Mouse (Mus musculus): ENCODE data around the gene Mast4. TPM values are rescaled to one million over a fixed set of nuclear protein-coding genes. Genes with fewer than 3 reads are reported as not detected.

The Mast4 gene
- total RNA-seq, 2 experiments from 2014 or later: 50.5 to 54.6 TPM

GRCm38 (mm10) chr13:103245431-103245830, 88.9 kb downstream of the Mast4 start:
- no peak for DNase-seq (ENCODE audit: extremely low spot score in 1 of 2, low spot score in 1 of 2)

DNA sequence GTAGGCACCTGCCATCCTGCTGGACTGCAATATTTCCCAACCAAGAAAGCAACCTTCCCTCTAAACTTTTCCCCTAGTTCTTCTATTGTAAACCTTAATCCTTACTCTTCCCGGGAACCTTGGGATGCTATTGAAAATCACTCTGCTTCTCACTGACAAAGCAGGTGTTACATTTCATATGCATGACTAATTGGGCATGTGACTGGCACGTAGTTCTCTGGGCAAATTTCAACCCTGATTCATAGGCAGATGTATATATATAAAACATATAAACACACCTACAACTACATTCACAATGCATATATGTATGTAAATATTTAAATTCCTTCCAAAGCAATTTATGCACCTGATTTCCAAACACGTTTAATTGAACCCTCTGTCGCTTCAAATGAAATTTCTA, 90.2 kb downstream of the Mast4 start:
- DNase-seq (ENCODE audit: extremely low spot score in 1 of 2, low spot score in 1 of 2): no peak

GRCm38 (mm10) chr13:103241092-103241491, 93.2 kb downstream of the Mast4 start:
- DNase-seq (ENCODE audit: extremely low spot score in 1 of 2, low spot score in 1 of 2): no peak

DNA sequence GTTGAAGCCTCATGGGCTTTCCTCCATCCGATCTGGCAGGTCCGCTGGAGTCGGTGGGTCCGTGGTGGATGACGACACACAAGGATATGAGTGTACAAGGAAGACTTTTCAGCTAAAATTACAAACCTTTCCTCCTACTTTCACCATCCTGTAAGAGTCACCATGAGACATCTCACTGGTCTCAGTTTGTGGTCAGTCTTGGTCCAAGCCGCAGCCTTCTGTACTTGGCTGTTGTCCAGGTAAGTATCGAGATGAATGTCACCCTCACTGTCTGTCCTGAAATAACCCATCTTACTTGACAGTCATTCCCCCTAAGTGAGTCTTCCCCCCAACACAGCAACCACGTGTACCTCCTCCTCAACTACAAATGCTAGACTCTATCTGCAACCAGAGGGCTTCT, 94.6 kb downstream of the Mast4 start:
- no peak for DNase-seq (ENCODE audit: extremely low spot score in 1 of 2, low spot score in 1 of 2)

DNA sequence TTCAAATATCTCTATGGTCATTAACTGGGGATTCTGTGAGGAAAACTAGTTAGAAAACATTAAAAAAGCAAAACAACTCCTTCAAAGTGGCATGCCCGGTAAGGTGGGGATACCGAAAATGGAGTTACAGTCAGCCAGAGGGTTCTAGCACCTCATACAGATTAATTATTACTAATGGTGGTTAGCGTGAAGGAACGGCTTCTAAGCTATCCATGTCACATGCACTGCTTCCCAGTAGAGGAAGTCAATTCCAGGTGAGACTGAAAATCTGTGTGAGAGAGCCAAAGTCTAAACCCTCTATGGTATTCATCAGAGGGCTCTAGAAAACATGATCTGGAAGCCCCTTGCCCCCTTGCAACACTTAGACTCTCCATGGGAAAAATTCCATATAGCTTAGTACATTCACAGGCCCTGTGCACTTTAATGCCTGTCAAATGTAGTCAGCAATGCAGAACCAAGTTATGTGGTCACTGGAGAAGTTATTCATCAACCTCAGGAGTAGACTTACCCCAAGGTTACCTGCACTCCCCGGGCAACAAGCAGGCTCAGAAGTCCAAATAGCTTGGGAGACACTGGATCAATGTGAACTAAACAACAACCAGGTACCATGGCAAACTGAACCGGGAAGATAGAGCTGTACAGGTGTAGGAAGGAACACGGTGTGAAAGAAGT, 96.1 kb downstream of the Mast4 start:
- no peak for DNase-seq (ENCODE audit: extremely low spot score in 1 of 2, low spot score in 1 of 2)

DNA sequence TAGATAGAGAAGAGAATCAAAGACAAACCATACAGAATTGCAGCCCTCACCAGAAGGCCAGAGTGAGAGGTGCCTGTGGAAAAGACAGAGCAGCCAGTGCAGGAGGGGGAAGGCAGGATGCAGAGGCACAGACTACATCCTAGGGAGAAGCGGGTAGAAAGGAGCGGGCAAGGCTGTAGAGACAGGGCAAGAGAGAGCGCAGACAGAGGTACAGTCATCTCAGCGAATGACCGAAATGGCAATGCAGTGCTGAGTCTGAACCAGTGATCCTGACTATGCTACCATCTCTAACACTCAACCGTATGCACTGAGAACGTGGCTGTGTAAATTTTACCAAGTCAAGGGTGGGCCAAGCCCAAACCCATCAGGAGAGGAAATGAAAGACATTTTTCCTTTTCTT, 102.1 kb downstream of the Mast4 start:
- no peak for DNase-seq (ENCODE audit: extremely low spot score in 1 of 2, low spot score in 1 of 2)

DNA sequence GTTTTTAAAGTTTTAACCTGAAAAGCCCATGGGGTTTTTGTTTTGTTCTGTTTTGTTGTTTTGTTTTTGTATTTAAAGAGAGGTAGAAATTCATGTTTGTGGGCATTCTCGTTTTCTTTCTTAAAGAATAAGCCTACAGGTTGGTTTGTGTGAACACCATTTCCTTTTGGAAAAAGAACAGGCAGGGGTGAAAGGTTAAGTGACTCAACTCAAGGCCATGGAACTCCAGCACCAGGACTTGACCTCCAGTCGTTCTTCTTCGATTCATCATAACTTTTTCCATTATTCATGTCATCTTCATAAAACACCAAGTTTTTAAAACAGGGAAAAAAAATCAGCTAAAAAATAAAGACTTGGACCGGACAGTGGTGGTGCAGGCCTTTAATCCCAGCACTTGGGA, 105.2 kb downstream of the Mast4 start:
- DNase-seq (ENCODE audit: extremely low spot score in 1 of 2, low spot score in 1 of 2): no peak

DNA sequence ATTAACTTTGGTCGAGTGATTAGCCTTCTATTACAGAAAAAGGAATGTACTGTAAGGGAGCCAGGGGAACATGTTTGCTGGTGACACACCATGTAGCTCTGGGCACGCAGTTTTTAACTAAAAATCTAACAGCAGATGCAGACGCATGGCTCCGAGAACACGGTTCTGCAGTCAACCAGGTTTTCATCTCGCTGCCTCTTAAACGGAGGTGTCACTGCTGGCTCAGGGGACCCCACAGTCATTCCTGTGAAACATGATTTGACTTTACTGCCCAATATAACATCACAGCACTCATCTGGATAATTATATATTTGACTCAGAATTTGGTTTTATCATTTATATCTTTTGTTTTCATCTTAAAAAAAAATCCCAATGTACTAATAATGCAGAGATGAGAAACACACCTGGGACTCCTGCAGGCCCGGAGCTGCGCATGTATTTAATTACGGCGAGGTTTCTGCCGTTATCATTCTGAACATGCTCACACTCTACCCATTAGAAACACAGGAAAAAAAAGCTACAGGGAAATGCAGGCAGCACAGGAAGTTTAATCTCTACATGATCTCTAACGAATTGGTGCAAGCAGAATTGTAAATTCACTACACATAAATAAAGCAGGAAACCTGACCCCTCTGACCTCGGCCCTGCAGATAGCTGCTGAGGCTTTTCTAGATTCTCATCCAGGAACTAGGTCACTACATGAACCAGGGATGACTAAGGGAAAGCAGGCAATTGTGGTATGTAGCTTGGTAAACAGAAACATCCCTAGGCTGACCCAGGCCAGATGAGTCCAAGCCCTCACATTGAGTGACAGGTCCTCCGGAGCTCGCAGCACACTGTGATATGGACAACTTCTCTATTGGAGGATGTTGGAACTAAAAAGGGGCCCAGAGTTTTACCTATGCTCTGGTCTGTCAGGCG, 108.1 kb downstream of the Mast4 start:
- DNase-seq (ENCODE audit: extremely low spot score in 1 of 2, low spot score in 1 of 2): no peak

DNA sequence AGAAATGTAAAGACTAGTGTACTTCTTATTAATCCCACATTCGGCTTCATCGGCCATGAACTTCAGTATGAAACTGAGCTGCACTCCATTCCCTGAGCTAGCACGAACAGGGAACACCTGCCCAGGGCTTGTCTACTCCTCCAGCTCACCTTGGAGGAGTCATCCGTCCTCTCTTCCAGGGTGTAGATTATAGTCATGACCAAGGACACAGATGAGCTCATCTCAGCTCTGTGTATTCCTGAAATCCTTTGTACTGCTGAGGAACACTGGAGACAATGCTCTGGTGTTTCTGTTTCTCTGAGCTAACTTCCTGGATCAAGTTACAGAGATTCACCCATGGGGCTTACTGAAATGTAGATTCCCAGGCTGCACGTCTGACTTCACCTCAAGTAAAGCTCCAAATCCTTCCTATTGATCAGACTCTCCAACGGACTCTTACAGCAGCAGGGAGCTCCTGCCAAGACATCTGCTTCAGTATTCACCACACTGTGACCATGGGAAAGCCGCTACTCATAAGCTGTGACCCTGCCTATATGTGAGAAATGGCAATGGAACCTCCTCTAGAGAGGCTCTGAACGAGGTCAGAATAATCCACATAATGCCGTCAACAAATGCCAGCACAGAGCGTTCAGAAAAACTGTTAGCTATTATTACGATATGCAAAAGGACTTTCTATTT, 108.9 kb downstream of the Mast4 start:
- DNase-seq (ENCODE audit: extremely low spot score in 1 of 2, low spot score in 1 of 2): no peak

- DNase-seq (ENCODE audit: extremely low spot score in 1 of 2, low spot score in 1 of 2): no peak
Measured at GRCm38 (mm10) chr13:103220479-103221064, 113.7 kb downstream of the Mast4 start.

- DNase-seq (ENCODE audit: extremely low spot score in 1 of 2, low spot score in 1 of 2): no peak
Measured at GRCm38 (mm10) chr13:103219999-103220398, 114.3 kb downstream of the Mast4 start.

DNA sequence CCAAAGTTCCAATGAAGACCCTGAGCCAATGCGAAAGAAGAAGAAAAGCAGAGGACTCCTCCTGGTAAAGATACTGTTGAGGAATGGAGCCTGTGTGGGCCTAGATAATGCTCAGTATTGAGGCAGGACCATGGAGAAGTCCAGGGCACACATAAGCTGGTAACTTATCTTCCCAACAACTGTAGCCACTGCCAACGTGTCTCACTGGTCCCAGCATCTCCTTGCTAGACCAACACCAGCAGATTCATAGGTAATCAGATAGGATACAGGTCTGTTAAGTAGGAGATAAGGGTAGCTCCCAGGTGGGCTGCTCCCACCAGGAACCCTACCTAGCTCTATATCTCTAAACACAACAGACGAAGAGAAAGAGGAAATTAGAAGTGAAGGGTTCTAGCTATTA, 116.8 kb downstream of the Mast4 start:
- no peak for DNase-seq (ENCODE audit: extremely low spot score in 1 of 2, low spot score in 1 of 2)

- DNase-seq (ENCODE audit: extremely low spot score in 1 of 2, low spot score in 1 of 2): no peak
Measured at GRCm38 (mm10) chr13:103214506-103214905, 119.8 kb downstream of the Mast4 start.

DNA sequence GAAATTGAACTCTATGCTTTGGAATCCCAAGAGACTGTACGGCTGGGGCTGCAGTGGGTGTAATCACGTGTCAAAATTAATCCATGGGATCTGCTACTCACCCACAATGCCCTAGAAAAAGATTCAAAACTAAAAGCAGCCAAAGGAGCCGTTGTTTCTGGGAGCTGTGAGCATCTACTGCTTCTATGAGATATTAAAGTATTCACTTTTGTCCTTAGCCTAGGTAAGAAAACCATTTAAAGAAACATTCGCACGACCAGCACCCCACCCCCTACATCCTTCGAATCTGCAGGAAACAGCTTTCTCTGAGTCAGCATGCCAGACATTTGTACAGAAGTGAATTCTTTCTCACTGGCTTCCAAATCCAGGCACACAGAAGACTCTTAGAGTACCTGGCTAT, 122.3 kb downstream of the Mast4 start:
- no peak for DNase-seq (ENCODE audit: extremely low spot score in 1 of 2, low spot score in 1 of 2)

- no peak for DNase-seq (ENCODE audit: extremely low spot score in 1 of 2, low spot score in 1 of 2)
Measured at GRCm38 (mm10) chr13:103211501-103211941, 122.8 kb downstream of the Mast4 start.

DNA sequence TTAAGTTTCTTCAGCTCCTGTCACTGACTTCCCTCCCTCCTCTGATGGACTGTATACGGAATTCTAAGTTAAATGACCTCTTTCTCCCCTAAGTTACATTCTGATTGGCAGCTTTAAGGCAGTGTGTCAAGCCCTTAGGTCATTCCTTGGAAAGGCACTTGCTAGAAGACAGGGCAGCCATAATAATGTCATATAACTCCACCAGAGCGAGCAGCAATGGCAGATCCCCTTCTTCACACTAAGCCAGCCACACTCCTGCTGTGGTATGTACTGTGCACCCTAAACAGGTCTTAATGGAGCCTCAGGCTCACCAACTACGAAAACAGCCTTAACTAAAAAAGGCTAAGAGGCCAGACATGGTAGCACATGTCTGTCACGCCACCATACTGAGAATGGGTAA, 123.6 kb downstream of the Mast4 start:
- DNase-seq (ENCODE audit: extremely low spot score in 1 of 2, low spot score in 1 of 2): no peak

GRCm38 (mm10) chr13:103207199-103207598, 127.1 kb downstream of the Mast4 start:
- DNase-seq (ENCODE audit: extremely low spot score in 1 of 2, low spot score in 1 of 2): no peak

DNA sequence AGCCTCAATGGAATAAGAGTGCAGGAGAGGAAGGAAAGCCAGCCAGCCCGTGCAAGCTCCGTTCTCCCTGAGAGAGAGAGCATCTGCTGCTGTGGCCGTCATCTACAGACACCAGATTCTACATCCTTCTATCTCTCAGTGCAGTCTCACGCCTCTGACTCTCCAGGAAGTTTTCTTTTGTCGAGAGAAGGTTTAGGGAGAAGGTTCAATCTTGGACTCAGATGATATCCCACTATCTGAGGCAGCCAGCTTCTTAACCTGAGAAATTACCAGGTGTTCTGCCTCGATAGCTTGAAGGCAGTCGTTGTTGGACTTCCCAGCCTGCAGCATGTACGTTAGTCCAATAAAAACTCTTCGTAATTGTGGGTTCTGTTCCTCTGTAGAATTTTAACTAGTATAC, 127.7 kb downstream of the Mast4 start:
- no peak for DNase-seq (ENCODE audit: extremely low spot score in 1 of 2, low spot score in 1 of 2)

- DNase-seq (ENCODE audit: extremely low spot score in 1 of 2, low spot score in 1 of 2): no peak
Measured at GRCm38 (mm10) chr13:103205191-103205590, 129.1 kb downstream of the Mast4 start.

DNA sequence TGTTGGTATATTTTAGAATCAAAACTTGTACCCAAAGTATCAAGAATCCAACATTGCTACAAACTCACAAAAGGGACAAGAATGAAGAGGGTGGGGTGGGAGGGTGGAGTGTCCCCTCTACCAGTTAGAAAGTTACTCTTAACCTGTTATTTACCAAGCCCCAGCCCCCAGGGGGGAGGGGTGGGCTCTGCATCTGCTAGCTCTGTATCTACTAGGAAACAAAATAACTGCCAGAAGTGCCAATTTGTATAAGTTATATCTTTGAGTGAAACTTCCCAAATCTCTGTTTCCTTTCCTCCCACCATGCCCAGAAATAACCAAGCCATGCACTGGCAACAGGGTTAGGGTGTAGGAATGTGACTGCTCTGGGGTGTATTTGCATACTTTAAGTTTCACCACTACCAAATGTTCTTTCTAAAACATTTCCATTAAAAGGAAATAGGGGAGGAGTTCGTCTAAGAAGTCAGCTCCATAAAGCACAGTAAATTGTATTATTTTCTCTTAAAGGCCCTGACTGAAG, 130.9 kb downstream of the Mast4 start:
- DNase-seq (ENCODE audit: extremely low spot score in 1 of 2, low spot score in 1 of 2): no peak
